Mouse (Mus musculus): ENCODE results near the gene Prkn. TPM values are rescaled to one million over a fixed set of nuclear protein-coding genes. Genes with fewer than 3 reads are reported as not detected.

The Prkn gene
- total RNA-seq, 2 experiments from 2014 or later: 14.0 to 21.0 TPM

DNA sequence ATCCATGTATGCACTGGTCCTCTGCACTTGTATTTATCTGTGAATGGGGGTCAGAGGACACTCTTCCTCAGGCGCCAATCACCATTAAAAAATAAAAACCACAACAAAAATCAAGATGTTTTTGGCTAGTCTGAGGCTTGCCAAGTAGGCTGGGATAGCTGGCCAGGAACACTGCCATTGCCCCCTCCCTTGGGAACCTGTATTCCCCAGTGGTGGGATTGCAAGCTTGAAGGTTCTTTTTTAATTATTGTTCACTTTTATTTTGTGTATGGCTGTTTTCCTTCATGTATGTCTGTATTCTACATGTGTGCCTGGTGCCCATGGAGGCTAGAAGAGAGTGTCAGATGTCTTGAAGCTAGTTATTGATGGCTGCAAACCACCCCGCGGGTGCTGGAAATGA, 664.3 kb downstream of the Prkn start:
- no peak for DNase-seq (ENCODE audit: extremely low spot score in 1 of 2, low spot score in 1 of 2)

DNA sequence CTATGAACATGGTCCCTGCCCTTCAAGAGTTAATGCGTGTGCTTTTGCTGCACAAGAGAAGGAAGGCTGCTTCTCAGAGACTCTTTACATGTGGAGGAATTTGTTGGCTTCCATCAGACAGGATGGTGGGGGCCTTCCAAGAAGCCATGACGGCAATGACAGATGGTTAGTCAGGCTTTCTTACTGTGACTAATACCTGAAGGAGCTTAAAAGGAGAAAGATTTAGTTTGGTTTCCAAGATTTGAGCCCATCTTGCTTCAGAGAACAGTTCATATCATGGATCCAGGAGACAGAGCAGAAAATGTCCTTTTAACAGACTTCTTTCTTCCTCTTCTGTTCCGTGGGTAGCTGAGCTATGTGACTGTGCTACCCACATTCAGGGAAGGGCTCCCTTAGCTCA, 666.9 kb downstream of the Prkn start:
- no peak for DNase-seq (ENCODE audit: extremely low spot score in 1 of 2, low spot score in 1 of 2)

DNA sequence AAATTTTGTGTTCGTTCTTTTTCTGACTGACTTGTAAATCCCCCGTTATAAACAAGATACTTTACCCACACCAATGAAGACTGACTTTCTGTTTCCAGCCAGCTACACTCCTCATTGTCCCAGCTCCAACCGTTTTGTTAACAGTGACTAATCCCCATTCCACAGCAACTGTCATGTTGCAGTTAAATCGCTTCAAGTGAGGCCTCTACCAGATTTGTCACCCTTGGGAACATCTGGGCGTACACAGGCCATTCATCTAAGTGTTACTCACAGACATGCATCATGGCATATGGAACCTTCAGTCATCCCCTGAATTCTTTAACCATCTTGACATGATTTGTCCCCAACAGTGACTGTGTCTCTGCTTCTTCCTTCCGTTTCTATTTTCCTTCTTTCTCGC, 669.9 kb downstream of the Prkn start:
- no peak for DNase-seq (ENCODE audit: extremely low spot score in 1 of 2, low spot score in 1 of 2)

DNA sequence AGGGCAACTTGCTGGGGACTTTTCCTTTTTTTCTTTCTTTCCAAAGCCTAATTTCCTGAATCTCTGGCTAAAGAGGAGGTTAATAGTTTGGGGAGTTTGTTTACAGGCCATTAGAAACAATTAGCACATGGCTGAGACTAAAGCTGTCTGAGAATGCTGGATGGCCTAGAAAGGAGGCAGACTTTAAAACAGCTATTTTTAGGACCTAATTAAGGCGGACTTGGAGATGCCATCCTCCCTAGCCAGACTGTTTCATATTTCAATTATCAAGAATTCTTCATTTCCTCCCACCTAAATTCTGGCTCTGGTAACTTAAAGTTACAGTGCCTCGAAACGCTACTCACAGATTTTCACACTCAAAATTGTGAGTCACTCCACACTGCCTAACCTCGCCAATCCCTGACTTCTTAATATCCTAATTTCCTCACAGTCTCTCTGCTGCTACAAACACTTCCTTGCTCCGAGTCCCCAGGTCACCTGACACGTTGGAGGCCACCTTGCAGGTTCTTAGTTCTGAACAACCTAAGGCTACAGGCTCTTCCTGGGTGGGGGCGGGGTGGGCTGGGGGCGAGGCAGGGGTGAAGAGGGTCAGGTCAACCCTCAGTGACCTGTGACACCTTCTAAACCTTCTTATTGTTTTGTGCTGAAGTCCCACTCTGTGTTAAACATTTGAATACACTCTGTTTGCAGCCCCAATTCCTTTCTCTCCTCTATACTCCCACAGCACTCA, 674.0 kb downstream of the Prkn start:
- no peak for DNase-seq (ENCODE audit: extremely low spot score in 1 of 2, low spot score in 1 of 2)

DNA sequence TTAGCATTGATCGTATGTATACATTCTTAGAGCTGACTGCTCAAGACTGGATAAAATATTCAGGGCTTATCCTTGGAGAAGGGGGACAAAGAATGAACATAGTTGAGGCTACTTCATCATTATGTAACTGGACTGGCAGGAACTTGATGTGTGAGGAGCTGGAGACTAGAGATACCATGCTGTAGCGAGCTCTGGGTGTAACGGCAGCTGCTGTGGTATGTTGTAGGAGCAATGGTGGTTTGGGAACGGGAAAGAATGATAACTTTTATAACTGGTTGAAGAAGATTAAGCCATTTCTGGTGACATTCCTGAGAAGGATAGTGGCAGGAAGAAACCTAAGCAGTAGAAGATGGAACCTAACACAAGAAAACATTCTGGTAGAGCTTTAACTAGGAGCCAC, 675.4 kb downstream of the Prkn start:
- no peak for DNase-seq (ENCODE audit: extremely low spot score in 1 of 2, low spot score in 1 of 2)

GRCm38 (mm10) chr17:11516165-11516564, 676.0 kb downstream of the Prkn start:
- DNase-seq (ENCODE audit: extremely low spot score in 1 of 2, low spot score in 1 of 2): no peak

GRCm38 (mm10) chr17:11532066-11532465, 691.9 kb downstream of the Prkn start:
- DNase-seq (ENCODE audit: extremely low spot score in 1 of 2, low spot score in 1 of 2): no peak

DNA sequence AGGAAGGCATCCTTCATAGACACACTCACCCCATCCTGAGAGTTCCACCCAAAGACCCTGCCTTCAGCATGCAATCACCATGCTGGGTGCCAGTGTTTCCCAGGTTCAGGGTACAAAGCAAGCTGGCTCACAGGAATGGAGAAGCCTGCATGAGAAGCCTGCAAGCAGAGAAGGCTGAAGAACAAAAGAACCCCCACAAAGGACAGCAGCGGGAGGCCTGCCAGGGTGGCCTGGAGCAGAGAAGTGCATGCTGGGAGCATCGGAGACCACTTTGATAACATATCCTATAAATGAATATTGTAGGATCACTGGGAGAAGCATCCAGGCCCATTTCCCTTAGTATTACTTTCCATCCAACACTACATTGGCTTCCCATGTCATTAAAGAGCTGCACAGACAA, 692.6 kb downstream of the Prkn start:
- DNase-seq (ENCODE audit: extremely low spot score in 1 of 2, low spot score in 1 of 2): no peak

GRCm38 (mm10) chr17:11533835-11534234, 693.7 kb downstream of the Prkn start:
- no peak for DNase-seq (ENCODE audit: extremely low spot score in 1 of 2, low spot score in 1 of 2)

DNA sequence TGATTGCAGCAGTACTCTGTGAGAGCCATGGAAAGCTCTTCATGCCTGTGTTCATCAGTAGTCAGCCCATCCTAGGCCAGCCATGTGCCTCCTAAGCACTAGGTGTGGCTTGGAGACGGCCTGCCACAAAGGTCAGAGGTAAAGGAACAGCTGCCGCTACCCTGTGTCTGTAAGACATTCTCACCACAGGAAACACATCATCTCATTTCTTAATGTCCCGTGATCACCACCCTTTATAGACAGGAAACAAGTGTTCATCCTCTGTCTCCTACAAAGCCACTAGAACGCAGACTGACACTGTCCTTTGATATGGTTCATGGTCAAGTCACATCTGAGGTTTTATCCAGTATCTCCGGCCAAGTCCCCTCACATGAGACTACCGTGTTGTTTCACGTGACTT, 698.6 kb downstream of the Prkn start:
- no peak for DNase-seq (ENCODE audit: extremely low spot score in 1 of 2, low spot score in 1 of 2)

DNA sequence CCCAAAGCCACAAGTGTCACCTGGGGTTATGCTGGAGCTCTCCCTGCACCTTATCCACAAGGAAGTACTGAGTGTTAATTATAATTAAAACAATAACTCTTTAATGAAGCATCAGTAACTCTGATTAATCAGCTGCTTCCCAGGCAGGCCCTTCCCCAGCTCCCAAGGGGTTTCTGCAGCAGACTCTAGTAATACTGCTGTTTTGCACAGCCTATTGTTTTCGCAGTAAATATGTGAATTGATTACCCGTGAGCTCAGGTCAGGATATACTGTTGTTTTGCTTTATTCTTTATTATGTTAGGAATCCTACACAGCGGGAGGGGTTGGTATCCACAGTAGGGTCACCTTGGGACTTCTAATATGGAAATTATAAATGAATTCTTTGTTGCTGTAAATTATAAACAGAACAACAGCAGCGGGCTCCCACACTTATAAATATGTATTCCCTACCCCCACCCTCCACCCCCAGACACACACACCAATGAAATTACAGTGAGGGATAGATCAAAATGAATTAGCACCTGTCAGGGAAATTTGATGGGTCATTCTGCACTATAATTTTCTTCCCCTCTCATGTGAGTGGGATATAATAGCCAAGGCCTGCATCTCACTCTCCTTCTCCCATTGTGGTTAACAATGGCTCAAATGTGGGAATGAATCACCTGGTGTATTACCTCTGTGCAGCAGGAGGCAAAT, 701.9 kb downstream of the Prkn start:
- DNase-seq (ENCODE audit: extremely low spot score in 1 of 2, low spot score in 1 of 2): no peak

- no peak for DNase-seq (ENCODE audit: extremely low spot score in 1 of 2, low spot score in 1 of 2)
These were observed 710.4 kb downstream of the Prkn start for GRCm38 (mm10) chr17:11550562-11550961.

- no peak for DNase-seq (ENCODE audit: extremely low spot score in 1 of 2, low spot score in 1 of 2)
These were observed 725.5 kb downstream of the Prkn start for GRCm38 (mm10) chr17:11565681-11566080.

GRCm38 (mm10) chr17:11570392-11570791, 730.2 kb downstream of the Prkn start:
- DNase-seq (ENCODE audit: extremely low spot score in 1 of 2, low spot score in 1 of 2): no peak

DNA sequence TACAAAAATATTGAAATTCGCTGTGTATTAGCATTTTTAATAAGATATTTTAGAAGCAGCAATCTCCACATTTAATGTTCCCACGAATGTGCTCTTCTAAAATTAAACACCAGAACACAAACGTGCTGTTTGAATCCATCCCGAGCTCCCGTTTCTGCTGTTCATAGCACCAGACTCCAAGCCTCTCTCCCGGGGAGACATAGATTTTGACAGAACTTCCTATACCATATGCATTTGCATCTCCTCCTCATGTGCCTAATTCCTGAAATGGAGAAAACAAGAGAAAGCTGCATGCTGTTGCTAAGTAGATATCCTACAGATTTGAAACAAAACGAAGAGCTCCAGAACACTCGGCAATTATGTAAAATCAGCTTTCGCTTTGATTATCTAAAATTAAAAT, 733.5 kb downstream of the Prkn start:
- peak; percentile 8 to 24 for DNase-seq (ENCODE audit: extremely low spot score in 1 of 2, low spot score in 1 of 2)

DNA sequence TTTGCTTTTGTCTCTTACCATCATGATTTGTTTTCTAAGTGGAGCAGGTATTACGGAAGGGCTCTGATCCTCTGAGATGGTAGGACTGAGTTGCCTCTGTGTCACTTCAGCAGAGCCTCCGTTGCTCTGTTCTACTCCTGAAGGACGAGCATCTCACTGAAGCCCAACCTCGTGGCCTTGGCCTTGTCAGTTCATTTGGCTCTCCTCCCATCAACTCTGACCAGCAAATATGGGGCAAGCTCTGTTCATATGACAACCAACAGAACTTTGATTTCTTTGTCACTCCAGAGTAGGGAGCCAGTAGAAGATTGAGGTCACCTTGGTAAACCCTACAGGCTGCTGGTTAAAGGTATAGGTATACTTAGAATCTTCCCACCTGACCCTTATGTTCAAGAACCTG, 745.3 kb downstream of the Prkn start:
- no peak for DNase-seq (ENCODE audit: extremely low spot score in 1 of 2, low spot score in 1 of 2)

DNA sequence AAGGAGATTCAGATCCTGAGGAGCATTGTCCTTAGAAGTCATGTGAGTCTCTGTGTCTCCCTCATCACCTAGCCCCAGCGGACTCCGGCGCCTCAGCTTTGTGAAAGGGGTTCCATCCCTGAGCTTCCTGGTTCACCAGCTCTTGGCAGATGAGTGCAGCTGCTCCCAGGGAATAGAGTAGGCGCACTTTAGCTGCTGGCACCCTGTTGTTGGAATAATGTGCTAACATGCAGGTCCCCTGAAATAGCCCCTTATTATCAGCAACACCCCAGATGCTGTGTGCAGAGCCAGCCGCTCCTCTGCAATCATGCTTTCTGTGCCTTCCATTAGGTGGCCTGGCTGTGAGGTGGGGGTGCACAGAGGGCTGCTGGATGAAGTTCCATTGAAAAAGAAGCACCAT, 767.7 kb downstream of the Prkn start:
- no peak for DNase-seq (ENCODE audit: extremely low spot score in 1 of 2, low spot score in 1 of 2)

- peak in 1 of 2 experiments; percentile 79 for DNase-seq (ENCODE audit: extremely low spot score in 1 of 2, low spot score in 1 of 2)
These were observed 771.3 kb downstream of the Prkn start for GRCm38 (mm10) chr17:11611459-11611858.

GRCm38 (mm10) chr17:11612801-11613531, 772.8 kb downstream of the Prkn start:
- DNase-seq (ENCODE audit: extremely low spot score in 1 of 2, low spot score in 1 of 2): no peak

GRCm38 (mm10) chr17:11617552-11617951, 777.4 kb downstream of the Prkn start:
- no peak for DNase-seq (ENCODE audit: extremely low spot score in 1 of 2, low spot score in 1 of 2)

DNA sequence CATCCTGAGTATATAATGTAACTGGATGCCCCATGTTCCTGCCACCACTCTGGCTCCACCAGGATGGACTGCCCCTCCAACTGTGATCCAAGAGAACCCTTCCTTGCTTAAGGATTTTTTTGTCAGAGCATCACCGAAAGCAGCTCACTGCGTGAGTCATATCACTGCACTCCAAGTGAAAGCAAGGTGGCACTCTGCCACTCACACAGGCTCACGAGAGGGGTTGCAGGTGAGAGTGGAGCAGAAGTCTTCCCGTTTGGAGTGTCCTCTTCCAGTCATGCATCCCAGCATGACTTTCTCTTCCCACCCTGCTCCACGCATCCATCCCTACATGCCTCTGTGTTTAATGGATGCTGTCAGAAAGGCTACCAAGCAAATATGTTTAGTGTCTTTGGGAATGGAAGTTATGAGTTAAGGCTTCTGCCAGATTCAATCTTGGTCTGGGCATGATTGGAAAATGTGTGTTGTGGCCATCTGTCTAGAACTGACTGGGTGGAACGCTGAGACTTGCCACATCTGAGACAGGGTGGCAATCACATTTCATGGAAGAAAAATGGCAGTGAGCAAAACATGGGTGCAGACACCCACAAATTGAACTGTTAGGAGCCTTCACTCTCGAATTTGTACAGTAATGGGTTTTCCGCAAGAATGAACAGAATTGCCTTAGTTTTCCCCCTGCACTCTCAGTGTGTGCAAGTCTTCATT, 778.9 kb downstream of the Prkn start:
- no peak for DNase-seq (ENCODE audit: extremely low spot score in 1 of 2, low spot score in 1 of 2)

Data from layer of hippocampus, postnatal 25 days (tissue).